Mouse (Mus musculus) spleen, adult 2 months (tissue): ENCODE data around the gene Khdc3.

Source experiments
- CTCF ChIP-seq: fragments of 200-500 bp; IDR thresholded peaks from 2 replicates; pipeline ENCODE4 v1.5.1; 2011; ENCODE audit warnings: mild to moderate bottlenecking, inconsistent platforms; ENCODE audit not compliant: insufficient read depth, insufficient read length, insufficient replicate concordance; ENCODE audit errors: extremely low read depth
- POLR2A ChIP-seq: fragments of 200-500 bp; IDR thresholded peaks from 2 replicates; pipeline ENCODE4 v1.6.1; 2011; ENCODE audit warnings: low read depth, low read length, inconsistent platforms

DNA sequence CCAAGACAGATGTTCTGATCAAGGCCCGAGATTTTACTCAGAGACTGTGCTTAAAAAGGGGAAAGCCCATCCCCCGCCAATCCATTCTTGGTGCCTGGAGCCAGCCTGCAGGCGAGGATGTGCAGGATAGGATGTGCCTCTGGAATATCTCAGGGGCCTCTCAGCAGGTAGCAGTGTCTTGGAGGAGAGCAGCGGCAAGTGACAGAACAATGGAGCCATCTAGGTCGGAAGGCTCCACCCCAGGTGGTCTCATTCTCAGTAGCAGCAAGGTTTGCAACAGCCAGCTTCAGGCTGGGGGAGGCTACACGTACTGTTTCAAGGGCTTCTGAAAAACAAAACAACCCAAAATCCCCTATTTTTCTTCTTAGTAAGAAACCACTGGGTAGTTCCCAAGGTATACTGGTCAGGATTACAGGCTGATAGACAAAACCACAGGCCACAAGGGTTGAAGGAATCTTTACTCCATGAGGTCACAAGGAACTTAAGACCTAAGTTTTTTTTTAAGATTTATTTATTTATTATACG, 21.8 kb upstream of the Khdc3 start:
- TF ChIP-seq POLR2A (no peak), CTCF (no peak)
